11 mouse cellular contexts compared by ENCODE assay signal in the genomic region with DNA sequence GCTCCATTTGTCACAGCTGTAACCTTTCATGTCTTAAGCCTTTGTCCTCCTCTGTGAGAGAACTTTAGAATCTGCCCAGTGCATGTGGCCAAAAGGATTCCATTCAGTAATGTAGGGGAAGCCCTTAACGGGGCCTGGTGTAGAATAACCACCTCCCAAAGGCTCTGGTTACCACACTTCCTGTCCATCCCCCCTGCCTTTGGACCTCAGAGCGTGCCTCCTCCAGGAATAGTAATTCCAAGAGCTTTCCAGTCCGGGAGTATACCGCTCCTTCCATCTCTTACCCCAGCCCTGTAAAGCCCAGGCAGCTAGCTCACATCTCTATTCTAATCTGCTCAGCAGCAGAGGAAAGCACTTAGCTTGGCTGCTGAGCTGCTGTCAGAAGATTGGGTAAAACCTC. TPM values are rescaled to one million over a fixed set of nuclear protein-coding genes. Genes with fewer than 3 reads are reported as not detected.
DNase-seq lines count a peak whose midpoint lies in the region; ATAC-seq and TF ChIP-seq lines count a peak whose summit lies in the region.
"Had no signal": no experiment of that assay in that cellular context is flagged by ENCODE, and none has a peak within 500 bp of the region (broad histone marks: within the 10 kb centered on the region; RNA-seq: fewer than 3 reads in every experiment).

No protein-coding gene starts in this region.

- peaks cover 40% of the 10 kb centered on the region for H3K4me1 ChIP-seq in kidney, postnatal 0 days (replicated peaks; ENCODE audit: insufficient read depth, low read length)
- H3K4me1 ChIP-seq in embryonic facial prominence, embryonic 15.5 days = peaks cover 35% of the 10 kb centered on the region
- peaks cover 32% of the 10 kb centered on the region for H3K4me1 ChIP-seq in limb, embryonic 13.5 days

- H3K4me3 ChIP-seq in kidney, postnatal 0 days (replicated peaks; ENCODE audit: low read depth, low read length) = no peak overlapping the region
- no peak overlapping the region for H3K4me3 ChIP-seq in embryonic facial prominence, embryonic 15.5 days (replicated peaks)
- no peak overlapping the region for H3K4me3 ChIP-seq in limb, embryonic 13.5 days
- H3K4me3 ChIP-seq: hindbrain, embryonic 12.5 days had no signal

- H3K9me3 ChIP-seq in kidney, postnatal 0 days (replicated peaks; ENCODE audit: low read length) = no peaks in the 10 kb centered on the region
- no peaks in the 10 kb centered on the region for H3K9me3 ChIP-seq in embryonic facial prominence, embryonic 15.5 days (replicated peaks)
- no peaks in the 10 kb centered on the region for H3K9me3 ChIP-seq in limb, embryonic 13.5 days
- H3K9me3 ChIP-seq: hindbrain, embryonic 12.5 days had no signal

- no peaks in the 10 kb centered on the region for H3K27me3 ChIP-seq in kidney, postnatal 0 days (ENCODE audit: insufficient read depth, low read length)
- no peaks in the 10 kb centered on the region for H3K27me3 ChIP-seq in embryonic facial prominence, embryonic 15.5 days
- no peaks in the 10 kb centered on the region for H3K27me3 ChIP-seq in limb, embryonic 13.5 days
- H3K27me3 ChIP-seq: hindbrain, embryonic 12.5 days had no signal

- peak; percentile 35 for DNase-seq in embryo, embryonic 10 days (ENCODE audit: low spot score)
- no peak for DNase-seq in embryo, embryonic 9.5 days (ENCODE audit: extremely low spot score)
- DNase-seq in kidney, postnatal 0 days (ENCODE audit: low spot score) = peak; percentile 93
- DNase-seq in kidney, postnatal 25 days = no peak
- DNase-seq in left cerebral cortex, adult 11 months (ENCODE audit: low spot score) = no peak
- DNase-seq in right cerebral cortex, postnatal 25 days = no peak
- DNase-seq: adrenal gland, adult 2 months; thymus, postnatal 14 days had no signal

- ATAC-seq in kidney, postnatal 0 days (replicated peaks; ENCODE audit: low FRiP score, low read depth) = peak; percentile 84
- ATAC-seq in embryonic facial prominence, embryonic 15.5 days (ENCODE audit: insufficient number of reproducible peaks, low FRiP score, low TSS enrichment, low read depth) = peak; percentile 75; the same call in 1 of the 2 replicates
- ATAC-seq in limb, embryonic 13.5 days (ENCODE audit: low FRiP score, low read depth) = peak; percentile 82

- WGBS in kidney, postnatal 0 days = 19% methylated on average over 4 of the region's 4 CpGs
- WGBS in embryonic facial prominence, embryonic 15.5 days = 27% methylated on average over 4 of the region's 4 CpGs
- WGBS in limb, embryonic 13.5 days = 28% methylated on average over 4 of the region's 4 CpGs

- H3K4me2 ChIP-seq in kidney, postnatal 0 days (ENCODE audit: low read length) = no peak overlapping the region
- H3K4me2 ChIP-seq in embryonic facial prominence, embryonic 15.5 days (replicated peaks) = no peak overlapping the region
- H3K4me2 ChIP-seq in limb, embryonic 13.5 days (replicated peaks) = no peak overlapping the region
- H3K4me2 ChIP-seq: hindbrain, embryonic 12.5 days had no signal

- H3K36me3 ChIP-seq in kidney, postnatal 0 days (ENCODE audit: insufficient read depth, low read length) = peaks cover 3% of the 10 kb centered on the region; the same call in 1 of the 2 replicates
- H3K36me3 ChIP-seq in embryonic facial prominence, embryonic 15.5 days = no peaks in the 10 kb centered on the region
- no peaks in the 10 kb centered on the region for H3K36me3 ChIP-seq in limb, embryonic 13.5 days
- H3K36me3 ChIP-seq: hindbrain, embryonic 12.5 days had no signal

- H3K27ac ChIP-seq in kidney, postnatal 0 days = peak overlapping the region; percentile 79
- peak overlapping the region; percentile 48 for H3K27ac ChIP-seq in embryonic facial prominence, embryonic 15.5 days (replicated peaks)
- peak overlapping the region; percentile 52; the same call in 1 of the 2 replicates for H3K27ac ChIP-seq in limb, embryonic 13.5 days
- H3K27ac ChIP-seq: hindbrain, embryonic 12.5 days had no signal

- no peak overlapping the region for H3K9ac ChIP-seq in kidney, postnatal 0 days (ENCODE audit: low read depth, low read length)
- no peak overlapping the region for H3K9ac ChIP-seq in embryonic facial prominence, embryonic 15.5 days
- no peak overlapping the region for H3K9ac ChIP-seq in limb, embryonic 13.5 days
- H3K9ac ChIP-seq: hindbrain, embryonic 12.5 days had no signal

- TF ChIP-seq CTCF in kidney, postnatal 0 days (IDR thresholded peaks at IDR 0.05; ENCODE audit: low read depth) = no peak

RNA-seq across cellular contexts. Expression of gene Col4a1, which starts 14.7 kb away (rescaled TPM):
- polyA plus RNA-seq in kidney, postnatal 0 days (2015; fragmentation: Nextera tagmentation; extraction: Ambion mirVana) = 305 and 310 TPM in 2 replicates
- 200 and 216 TPM in 2 replicates for polyA plus RNA-seq in embryonic facial prominence, embryonic 15.5 days (2015; fragmentation: Nextera tagmentation; extraction: Ambion mirVana)
- 113 and 115 TPM in 2 replicates for polyA plus RNA-seq in limb, embryonic 13.5 days (2015; fragmentation: Nextera tagmentation; extraction: Ambion mirVana)

RNA-seq across cellular contexts. Expression of gene Col4a2, which starts 14.7 kb away (rescaled TPM):
- 139 and 140 TPM in 2 replicates for polyA plus RNA-seq in kidney, postnatal 0 days (2015; fragmentation: Nextera tagmentation; extraction: Ambion mirVana)
- 86.9 and 93.4 TPM in 2 replicates for polyA plus RNA-seq in embryonic facial prominence, embryonic 15.5 days (2015; fragmentation: Nextera tagmentation; extraction: Ambion mirVana)
- polyA plus RNA-seq in limb, embryonic 13.5 days (2015; fragmentation: Nextera tagmentation; extraction: Ambion mirVana) = 52.1 and 56.3 TPM in 2 replicates

Comparison
In these comparisons a context has a peak if more than half of its experiments do, and no peak if none do; other contexts are left out.
1. DNase-seq: peak in embryo, embryonic 10 days (single experiment) and kidney, postnatal 0 days (single experiment); none in embryo, embryonic 9.5 days (single experiment), kidney, postnatal 25 days (0 of 2), left cerebral cortex, adult 11 months (single experiment) and right cerebral cortex, postnatal 25 days (single experiment).
2. Peak in every context shown above with its lines, with median percentiles within 50 percentile points of each other: ATAC-seq and H3K27ac ChIP-seq.